Mouse (Mus musculus) ovary, postnatal 14 days (tissue): ENCODE results near the gene Itpk1.
A peak's percentile ranks its signal among the peaks of the same experiment; 100 is the strongest.

Experiments
- DNase-seq: peaks from one replicate; pipeline ENCODE4 v3.0.0; 2022; ENCODE audit warnings: low spot score

Gene Itpk1

GRCm38 (mm10) chr12:102552001-102552400, 152.7 kb downstream of the Itpk1 start:
- no peak for DNase-seq

DNA sequence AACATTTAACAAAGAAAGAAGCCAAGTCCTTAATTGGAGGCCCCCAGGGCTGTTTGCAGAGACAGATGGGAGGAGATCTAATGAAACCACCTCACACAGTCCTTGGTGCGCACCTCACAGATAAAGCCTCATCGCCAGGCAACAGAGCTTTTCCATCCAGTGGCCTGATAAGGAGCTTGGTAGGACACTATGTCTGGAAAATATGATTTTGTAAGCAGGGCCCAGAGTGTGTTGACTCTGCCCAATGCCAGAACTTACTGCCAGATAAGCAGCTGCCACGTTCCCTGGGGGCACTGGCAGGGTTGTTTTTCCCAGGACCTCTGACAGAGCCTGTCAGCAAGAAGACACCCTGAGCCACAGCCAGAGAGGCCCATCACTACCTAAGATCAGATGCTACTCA, 153.5 kb downstream of the Itpk1 start:
- DNase-seq: no peak

DNA sequence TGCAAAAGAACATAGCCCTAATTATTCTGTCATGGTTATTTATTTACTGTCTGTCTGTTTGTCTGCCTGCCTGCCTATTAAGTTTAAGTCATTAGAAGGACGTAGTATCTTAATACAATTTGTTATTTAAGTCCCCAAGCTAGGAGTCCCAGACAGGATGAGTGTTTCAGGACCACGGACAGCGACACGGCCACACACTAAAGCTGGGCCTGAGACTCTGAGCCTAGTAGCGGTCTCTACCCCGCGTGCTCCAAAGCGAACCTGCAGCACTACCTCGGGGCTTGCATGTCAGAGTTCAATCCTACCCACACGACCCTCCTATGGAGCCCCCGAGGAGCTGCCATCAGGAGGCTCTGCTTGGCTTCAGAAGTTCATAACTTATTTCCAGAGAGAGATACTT, 154.2 kb downstream of the Itpk1 start:
- DNase-seq: peak; percentile 71

GRCm38 (mm10) chr12:102545122-102545521, 159.6 kb downstream of the Itpk1 start:
- DNase-seq: no peak

DNA sequence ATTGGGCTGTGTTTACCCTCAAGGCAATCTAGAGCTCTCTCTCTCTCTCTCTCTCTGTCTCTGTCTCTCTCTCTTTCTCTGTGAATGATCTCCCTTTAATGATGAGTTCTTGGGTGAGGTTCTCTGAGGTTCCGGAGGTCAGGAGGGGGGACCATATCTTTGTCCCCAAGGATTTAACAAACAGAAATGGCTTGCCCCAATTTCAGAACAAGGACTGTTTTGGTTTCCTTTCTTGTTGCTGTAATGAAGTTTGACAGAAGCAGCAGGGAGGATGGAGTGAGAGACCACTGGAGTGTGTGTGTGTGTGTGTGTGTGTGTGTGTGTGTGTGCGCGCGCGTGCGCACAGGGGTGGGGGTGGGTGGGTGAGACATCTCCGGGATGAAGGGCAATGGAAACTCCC, 163.6 kb downstream of the Itpk1 start:
- DNase-seq: no peak

- no peak for DNase-seq
Observed at GRCm38 (mm10) chr12:102540278-102540677, 164.5 kb downstream of the Itpk1 start.

DNA sequence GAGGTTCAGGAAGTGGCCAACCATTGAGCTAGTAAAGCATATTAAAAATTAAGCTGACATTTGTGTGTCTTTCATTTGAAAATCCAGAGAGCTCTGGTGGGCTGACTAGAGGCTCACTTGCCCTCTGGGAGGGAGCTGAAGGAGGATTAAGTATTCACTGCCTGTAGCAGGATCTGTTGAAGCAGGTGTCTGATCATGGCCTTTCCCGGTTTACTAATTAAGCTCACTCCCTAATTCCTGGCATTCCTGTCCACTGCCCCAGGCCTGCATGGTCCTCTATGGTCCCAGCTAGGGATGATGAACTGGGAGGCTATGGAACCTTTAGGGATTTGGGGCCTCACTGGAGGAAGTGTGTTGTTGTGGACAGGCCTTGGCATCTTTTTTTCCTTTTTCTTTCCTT, 168.9 kb downstream of the Itpk1 start:
- no peak for DNase-seq

GRCm38 (mm10) chr12:102527989-102528388, 176.7 kb downstream of the Itpk1 start:
- no peak for DNase-seq

DNA sequence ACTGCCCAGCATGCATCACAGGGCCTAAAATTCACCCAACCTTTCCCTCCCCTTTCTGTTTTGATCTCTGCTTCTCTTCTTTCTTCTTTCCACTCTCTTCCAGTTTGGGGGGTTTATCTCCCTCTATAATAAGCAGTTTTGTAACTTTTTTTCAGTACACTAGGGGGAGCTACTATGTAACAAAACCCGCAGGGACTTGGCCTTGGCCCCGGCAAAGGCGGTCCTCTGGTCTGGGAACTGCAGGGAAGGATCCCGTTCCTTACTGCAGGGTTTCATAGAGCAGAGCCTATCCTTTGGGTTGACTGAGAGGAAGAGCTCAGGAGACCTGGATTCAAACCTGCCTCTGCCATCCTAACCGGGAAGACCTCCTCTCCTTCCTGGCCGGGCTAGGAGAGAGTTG, 180.0 kb downstream of the Itpk1 start:
- peak; percentile 5 for DNase-seq

DNA sequence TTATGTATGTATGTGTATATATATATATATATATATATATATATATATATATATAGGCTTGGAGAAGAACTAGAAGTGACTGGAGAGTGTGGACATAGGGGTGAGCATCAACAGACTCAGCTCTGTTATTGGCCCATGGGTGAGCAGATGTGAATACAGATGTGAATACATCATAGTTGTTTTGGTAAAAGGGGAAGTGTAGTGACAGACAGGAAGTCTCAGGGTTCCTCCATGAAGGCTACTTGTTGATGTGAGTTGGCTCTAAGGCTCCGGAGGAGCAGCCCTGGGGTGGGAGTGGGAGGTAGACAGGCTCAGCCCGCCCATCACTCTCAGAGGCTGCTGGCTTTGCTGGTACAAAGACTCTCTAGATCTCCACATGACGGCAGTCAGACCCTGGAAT, 180.5 kb downstream of the Itpk1 start:
- DNase-seq: no peak

GRCm38 (mm10) chr12:102521777-102522319, 182.9 kb downstream of the Itpk1 start:
- peak; percentile 3 for DNase-seq

DNA sequence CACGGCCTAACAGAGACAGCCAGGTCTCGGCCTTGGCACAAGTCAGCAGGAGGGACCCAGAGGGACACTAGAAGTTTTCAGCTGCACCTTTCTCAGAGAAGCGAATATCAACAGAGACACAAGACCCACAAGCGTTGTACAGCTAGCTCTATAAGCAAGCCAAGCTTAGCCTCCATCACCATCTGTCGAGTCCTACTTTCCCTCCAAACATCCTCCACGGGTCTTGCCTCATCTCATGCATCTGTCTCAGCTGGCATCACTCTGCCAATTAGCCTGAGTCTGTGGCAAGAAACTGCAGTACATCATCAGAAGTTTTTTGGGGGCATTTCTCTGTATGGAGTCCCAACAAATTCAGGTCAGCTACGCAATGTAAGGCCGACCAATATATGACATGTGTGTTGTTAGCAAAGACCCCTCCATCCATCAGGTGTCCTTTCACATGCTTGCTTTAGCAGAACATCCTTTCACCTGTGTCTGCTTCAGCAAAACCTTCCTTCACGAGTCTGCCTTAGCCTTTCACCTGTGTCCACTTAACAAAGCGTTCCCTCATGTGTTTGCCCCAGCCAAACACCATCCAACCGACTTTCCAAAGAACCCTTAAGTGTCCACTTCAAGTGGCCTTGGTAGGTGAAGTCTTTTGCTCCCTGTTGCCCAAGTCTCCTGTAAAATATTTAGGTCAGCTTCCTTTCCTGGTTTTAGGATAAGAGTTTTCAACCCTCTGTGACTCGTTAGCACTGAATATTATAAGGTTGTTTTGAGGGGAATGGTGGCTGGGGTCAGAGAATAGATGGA, 184.6 kb downstream of the Itpk1 start:
- DNase-seq: no peak
